Mouse (Mus musculus): ENCODE results near the gene Ephx1.

DNA sequence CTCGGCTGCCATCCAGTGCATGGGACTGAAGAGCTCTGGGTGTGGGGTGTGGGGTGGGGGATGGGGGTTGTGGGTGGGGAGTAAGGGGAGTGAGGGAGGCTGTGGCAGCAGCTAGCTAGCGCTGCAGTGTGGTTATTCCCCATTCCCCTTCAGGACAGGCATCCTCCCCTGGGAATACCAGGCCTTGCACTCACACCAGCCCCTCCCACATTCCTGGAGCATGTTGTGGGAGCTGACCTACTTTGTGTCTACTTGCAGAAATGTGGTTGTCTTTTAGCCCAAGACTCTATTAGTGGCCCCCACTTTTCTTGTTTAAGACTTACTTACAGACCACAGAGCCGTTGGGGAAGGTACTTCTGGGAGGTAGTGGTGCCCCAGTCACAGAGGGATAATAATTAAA, 54.2 kb downstream of the Ephx1 start:
- no peak for TF ChIP-seq CTCF (IDR thresholded peaks at IDR 0.05; ENCODE audit: low read depth)
- no peak for TF ChIP-seq EP300 (optimal IDR thresholded peaks at IDR 0.05)
